10 mouse cellular contexts compared by ENCODE assay signal in the genomic region with DNA sequence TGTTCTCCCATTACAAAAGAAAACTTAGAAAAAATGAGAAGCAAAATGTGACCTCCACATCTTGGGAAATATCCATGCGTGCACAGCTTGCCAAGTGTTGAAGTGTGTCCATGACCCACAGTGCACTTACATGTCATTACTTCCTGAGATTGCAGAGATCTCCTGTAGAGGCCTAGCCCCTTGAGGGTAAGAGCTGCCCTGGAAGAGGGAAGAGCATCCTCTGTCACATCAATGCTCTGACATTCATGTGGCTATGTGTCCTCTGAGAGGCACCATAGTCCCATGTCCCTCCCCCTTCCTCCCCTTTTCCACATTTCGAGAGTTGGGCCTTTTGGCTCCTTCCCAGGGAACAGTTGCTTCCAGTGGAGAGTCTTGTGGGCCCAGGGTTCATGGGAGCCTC.
A peak's percentile ranks its signal among the peaks of the same experiment; 100 is the strongest.
DNase-seq lines count a peak whose midpoint lies in the region; ATAC-seq lines count a peak whose summit lies in the region.
"Had no signal": no experiment of that assay in that cellular context is flagged by ENCODE, and none has a peak within 500 bp of the region (broad histone marks: within the 10 kb centered on the region; RNA-seq: fewer than 3 reads in every experiment).

No protein-coding gene starts in this region.

- no peak for DNase-seq in limb, embryonic 10.5 days (ENCODE audit: low spot score)
- peak; percentile 58 to 71 for DNase-seq in adrenal gland, postnatal 36 days
- peak; percentile 29 for DNase-seq in heart, postnatal 25 days (ENCODE audit: low spot score)
- DNase-seq in ovary, postnatal 14 days (ENCODE audit: low spot score) = peak; percentile 29
- DNase-seq in retina, embryonic 14.5 days (ENCODE audit: low spot score) = no peak
- no peak for DNase-seq in hindbrain, embryonic 10.5 days (ENCODE audit: low spot score)
- DNase-seq in layer of hippocampus, postnatal 36 days = no peak

- no peaks in the 10 kb centered on the region for H3K36me3 ChIP-seq in limb, embryonic 12.5 days
- H3K36me3 ChIP-seq in limb, embryonic 10.5 days = no peaks in the 10 kb centered on the region
- H3K36me3 ChIP-seq in hindbrain, embryonic 10.5 days = no peaks in the 10 kb centered on the region
- H3K36me3 ChIP-seq: hindbrain, embryonic 12.5 days; liver, embryonic 12.5 days had no signal

- no peaks in the 10 kb centered on the region for H3K9me3 ChIP-seq in limb, embryonic 12.5 days
- no peaks in the 10 kb centered on the region for H3K9me3 ChIP-seq in limb, embryonic 10.5 days (replicated peaks)
- no peaks in the 10 kb centered on the region for H3K9me3 ChIP-seq in hindbrain, embryonic 10.5 days
- H3K9me3 ChIP-seq: hindbrain, embryonic 12.5 days; liver, embryonic 12.5 days had no signal

- H3K27ac ChIP-seq in limb, embryonic 12.5 days = 0 out of 2 replicates have a peak overlapping the region, but pooled peaks have one; percentile 30
- no peak overlapping the region for H3K27ac ChIP-seq in limb, embryonic 10.5 days
- no peak overlapping the region for H3K27ac ChIP-seq in hindbrain, embryonic 10.5 days
- H3K27ac ChIP-seq: hindbrain, embryonic 12.5 days; liver, embryonic 12.5 days had no signal

- no peaks in the 10 kb centered on the region for H3K27me3 ChIP-seq in limb, embryonic 12.5 days
- H3K27me3 ChIP-seq in limb, embryonic 10.5 days (ENCODE audit: low read depth, poor library complexity, severe bottlenecking) = no peaks in the 10 kb centered on the region
- H3K27me3 ChIP-seq in hindbrain, embryonic 10.5 days (ENCODE audit: insufficient read depth, poor library complexity, severe bottlenecking) = no peaks in the 10 kb centered on the region
- H3K27me3 ChIP-seq: hindbrain, embryonic 12.5 days; liver, embryonic 12.5 days had no signal

- ATAC-seq in limb, embryonic 12.5 days (ENCODE audit: insufficient number of reproducible peaks, insufficient read depth, low FRiP score, low TSS enrichment, low read depth) = no peak
- ATAC-seq: liver, embryonic 12.5 days had no signal

- intact Hi-C loops in heart, postnatal 25 days (cut with DNase I) = no loop called here

- H3K4me2 ChIP-seq in limb, embryonic 12.5 days = no peak overlapping the region
- H3K4me2 ChIP-seq: hindbrain, embryonic 12.5 days; liver, embryonic 12.5 days had no signal

- no peak overlapping the region for H3K4me3 ChIP-seq in limb, embryonic 12.5 days (replicated peaks)
- no peak overlapping the region for H3K4me3 ChIP-seq in limb, embryonic 10.5 days
- no peak overlapping the region for H3K4me3 ChIP-seq in hindbrain, embryonic 10.5 days
- H3K4me3 ChIP-seq: hindbrain, embryonic 12.5 days; liver, embryonic 12.5 days had no signal

- peaks cover 47% of the 10 kb centered on the region for H3K4me1 ChIP-seq in limb, embryonic 12.5 days (replicated peaks)
- peaks cover 18% of the 10 kb centered on the region for H3K4me1 ChIP-seq in limb, embryonic 10.5 days
- H3K4me1 ChIP-seq in hindbrain, embryonic 10.5 days (replicated peaks) = peaks cover 9% of the 10 kb centered on the region
- H3K4me1 ChIP-seq: liver, embryonic 12.5 days had no signal

- H3K9ac ChIP-seq in limb, embryonic 12.5 days (replicated peaks) = no peak overlapping the region
- H3K9ac ChIP-seq: hindbrain, embryonic 12.5 days; liver, embryonic 12.5 days had no signal

- WGBS in limb, embryonic 12.5 days = 78% methylated on average over 2 of the region's 2 CpGs
- 75% methylated on average over 2 of the region's 2 CpGs for WGBS in limb, embryonic 10.5 days
- WGBS in hindbrain, embryonic 10.5 days = 71% methylated on average over 2 of the region's 2 CpGs

Comparison
In these comparisons a context has a peak if more than half of its experiments do, and no peak if none do; other contexts are left out.
1. DNase-seq: peak in adrenal gland, postnatal 36 days (2 of 2), heart, postnatal 25 days (single experiment) and ovary, postnatal 14 days (single experiment); none in limb, embryonic 10.5 days (single experiment), retina, embryonic 14.5 days (single experiment), hindbrain, embryonic 10.5 days (single experiment) and layer of hippocampus, postnatal 36 days (0 of 2).